Mouse (Mus musculus) thymus, postnatal 14 days (tissue): Measurements from ENCODE around the gene Uprt.

Experiments
- DNase-seq: peaks from one replicate; pipeline ENCODE4 v3.0.0; 2021

Uprt gene

DNA sequence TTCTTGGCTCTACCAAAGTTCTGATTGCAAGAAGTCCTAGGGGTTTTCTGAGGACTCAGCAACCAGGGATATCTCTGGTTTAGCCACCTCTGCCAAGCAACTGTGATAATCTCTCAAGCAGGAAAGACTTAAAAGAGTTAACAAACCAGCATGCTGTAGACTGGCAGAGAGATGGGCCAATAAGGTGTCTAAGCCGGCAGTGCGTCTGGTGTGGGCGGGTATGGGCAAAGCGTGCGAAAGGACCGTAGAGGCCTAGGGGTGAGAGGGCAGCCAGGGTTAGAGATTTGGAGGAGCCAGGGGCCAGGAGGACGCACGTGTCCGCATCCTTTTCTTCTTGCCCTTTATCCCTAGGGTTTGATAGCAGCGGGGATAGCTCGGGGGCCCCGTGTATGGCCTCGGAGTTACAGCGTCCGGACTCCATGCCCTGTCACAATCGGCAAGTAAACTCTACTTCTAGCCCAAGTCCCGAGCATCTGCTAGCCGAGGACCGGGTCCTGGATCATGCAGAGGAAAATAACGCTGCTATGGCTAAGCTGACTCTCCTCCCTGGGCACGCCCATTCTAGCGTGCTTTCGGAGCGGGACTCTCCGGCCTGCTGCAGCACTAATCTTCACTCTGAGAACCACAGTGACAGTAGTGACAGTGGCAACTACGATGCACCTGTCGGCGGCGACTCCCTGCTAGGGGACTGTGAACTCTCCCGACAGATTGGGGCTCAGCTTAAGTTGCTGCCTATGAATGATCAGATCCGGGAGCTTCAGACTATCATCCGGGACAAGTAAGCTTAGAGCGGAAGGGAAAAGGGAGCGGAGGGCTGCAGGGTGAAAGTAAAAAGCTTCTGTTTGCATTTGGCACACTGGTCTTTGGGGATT, at the start of gene Uprt:
Uprt (plus strand) TSS at position 247 of the 872 bp plus-strand sequence.
- DNase-seq, result peak; percentile 83

DNA sequence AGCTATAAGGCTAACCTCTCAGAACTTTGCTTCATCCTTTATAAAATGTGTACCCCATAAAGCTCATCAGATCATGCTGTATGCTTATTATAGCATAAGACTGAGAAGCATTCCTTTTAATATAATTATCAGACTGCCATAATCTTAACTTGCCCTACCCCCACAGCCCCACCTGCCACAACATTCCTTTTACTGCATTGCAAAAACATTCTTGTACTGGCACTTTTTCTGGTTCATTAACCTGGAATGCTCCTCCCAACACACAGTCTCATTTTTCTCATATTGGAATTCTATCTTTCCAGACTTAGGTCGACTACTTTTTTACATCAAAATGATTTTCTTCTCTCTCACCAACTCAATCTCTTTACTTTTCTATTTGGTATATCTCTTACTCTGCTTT, 49.2 kb upstream of the Uprt start:
- no peak for DNase-seq

DNA sequence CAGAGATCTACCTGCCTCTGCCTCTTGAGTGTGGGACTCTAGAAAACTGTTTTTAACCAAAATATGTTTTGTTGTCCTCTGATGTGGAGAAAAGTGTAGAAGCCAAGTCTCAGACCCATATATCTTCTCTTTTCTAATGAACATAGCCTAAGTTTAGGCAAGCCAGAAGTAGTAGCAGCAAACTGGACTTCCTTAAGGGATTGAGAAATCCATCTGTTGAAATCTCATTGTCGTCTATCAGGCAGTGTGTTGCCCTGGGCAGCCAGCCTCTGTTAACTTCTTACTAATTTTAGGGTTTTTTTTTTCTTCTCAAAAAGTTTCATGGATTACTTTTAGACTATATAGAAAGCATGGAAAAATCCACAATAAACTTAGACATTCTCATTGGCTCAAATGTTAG, 30.2 kb upstream of the Uprt start:
- no peak for DNase-seq

DNA sequence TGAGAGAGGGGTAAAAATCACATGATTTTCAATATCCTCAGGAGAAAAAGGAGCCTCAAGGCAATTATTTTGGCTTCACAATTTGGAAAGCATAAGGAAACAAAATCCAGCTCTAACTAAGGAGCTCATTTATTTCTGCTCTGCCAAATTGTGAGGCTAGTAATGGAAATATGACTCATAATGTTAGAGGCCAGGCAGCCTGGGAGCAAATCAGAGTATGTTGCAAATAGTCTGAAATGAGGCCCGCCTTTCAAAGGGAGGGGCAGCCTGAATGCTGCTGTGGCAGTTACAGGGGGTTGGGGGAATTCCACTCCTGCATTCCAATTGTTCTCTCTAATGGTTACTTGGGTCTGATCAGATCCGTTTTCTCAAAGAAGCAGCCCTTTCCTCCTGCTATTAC, 20.9 kb upstream of the Uprt start:
- no peak for DNase-seq

DNA sequence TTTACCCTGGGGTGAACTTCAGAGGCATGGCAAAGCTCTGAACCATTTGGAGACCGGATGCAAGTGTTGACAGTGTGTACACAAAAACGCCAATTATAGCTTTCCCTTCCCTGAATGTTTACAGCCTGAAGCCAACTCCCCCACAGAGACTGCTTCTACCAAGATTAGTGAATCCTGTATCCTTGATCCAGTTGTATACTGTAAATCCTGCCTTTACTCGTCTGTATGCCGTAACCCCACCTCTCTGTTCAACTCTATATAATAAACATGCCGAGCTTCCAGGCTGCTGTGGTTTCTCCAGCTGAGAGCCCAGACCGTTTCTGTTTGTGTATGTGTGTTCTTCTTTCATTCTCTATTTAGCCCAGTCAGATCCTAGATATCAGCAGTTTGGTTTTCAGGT, 18.2 kb upstream of the Uprt start:
- no peak for DNase-seq

DNA sequence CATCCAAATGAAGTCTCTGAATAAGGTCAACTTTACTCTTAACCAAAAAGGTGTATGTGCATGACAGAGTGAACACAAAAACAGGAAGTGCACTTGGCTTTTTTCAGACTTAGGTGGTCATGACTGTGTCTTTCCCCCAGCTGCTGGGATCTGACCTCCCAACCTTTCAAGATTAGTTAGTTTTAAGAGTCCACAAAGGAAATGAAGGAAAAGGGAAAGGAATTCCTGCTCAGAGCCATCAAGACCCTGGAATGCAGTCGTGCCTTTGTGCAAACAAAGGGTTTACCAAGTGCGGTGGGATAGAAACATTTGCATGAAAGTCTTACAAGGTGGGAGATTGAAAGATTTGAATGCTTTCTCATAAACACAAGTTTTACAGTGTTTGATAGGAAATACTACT, 4.6 kb upstream of the Uprt start:
- no peak for DNase-seq

DNA sequence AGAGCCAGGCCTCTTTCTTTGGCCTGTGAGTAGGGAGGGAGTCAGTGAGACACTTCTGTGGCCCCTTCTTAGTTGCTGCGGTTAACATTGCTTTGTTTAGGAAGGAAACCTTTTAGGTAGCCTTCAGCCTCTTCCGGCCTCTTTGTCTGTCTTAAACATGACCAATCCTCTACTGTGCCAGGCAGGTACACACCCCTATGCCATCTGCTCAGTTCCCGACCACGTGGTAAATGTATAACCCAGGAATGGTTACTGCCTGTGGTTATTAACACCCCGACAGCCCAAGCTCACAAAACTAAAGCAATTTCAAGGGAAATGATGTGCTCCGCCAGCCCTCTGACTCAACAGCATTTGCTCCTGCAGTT, 808 bp downstream of the Uprt start:
- DNase-seq, result no peak

DNA sequence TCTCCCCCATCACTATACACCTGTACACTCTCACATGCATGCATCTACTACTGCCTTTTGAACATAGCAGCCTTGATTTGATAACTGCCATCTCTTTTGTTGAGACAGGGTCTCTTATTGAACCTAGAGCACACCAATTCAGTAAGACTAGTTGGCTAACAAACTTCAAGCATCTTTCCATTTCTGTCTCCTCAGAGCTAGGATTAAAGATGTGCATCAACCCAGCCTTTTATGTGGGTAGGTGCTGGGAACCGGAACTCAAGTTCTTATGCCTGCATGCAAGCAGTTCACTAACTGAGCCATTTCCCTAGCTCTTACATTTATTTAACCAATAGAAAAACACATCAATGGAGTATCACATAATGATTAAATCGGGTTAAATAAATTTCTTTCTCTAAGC, 3.0 kb downstream of the Uprt start:
- DNase-seq, result peak; percentile 5

DNA sequence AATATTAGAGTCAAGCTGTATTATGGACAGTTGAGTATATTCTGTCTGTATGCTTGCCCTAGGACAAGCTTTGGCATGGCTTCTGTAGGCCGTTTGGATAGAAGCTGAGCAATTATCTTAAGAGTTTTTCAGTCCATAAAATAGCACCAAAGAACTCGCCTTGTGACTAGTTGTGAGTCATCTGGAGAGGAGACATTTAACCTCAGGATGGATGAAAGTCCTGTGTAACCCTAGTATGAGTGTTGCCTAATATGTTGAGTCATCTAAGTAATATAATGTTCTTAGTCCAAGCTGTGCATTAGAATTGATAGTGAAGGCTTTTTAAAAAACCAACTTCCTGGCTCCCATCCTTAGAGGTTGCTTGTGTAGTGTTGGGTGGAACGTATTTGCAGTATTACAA, 5.4 kb downstream of the Uprt start:
- DNase-seq, result no peak

DNA sequence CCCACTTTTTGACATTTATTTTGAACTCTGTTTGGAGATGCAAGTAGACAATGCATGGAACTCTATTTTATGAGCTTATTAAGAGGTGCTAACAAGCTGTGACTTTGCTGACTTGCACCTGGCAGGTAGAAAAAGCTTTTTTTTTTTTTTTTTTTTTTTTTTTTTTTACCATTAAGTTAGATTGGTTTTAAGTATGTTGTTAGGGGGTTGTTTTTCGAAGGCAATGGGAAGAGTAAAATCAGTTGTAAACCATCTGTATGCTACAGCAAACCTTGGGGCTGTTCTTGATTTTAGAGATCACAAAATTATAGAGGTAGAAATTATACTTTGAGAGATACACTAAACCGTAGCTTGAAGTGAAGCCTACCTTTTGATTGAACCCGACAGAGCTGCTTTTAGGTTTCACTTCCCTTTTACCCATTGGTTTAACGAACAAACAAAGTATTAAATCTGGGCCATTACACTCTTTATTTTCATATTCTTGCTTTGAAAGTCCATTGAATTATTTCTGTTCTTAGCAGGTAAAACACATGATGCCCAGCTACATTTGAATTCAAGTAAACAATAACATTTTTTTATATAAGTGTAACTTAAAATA, 6.4 kb downstream of the Uprt start:
- no peak for DNase-seq

DNA sequence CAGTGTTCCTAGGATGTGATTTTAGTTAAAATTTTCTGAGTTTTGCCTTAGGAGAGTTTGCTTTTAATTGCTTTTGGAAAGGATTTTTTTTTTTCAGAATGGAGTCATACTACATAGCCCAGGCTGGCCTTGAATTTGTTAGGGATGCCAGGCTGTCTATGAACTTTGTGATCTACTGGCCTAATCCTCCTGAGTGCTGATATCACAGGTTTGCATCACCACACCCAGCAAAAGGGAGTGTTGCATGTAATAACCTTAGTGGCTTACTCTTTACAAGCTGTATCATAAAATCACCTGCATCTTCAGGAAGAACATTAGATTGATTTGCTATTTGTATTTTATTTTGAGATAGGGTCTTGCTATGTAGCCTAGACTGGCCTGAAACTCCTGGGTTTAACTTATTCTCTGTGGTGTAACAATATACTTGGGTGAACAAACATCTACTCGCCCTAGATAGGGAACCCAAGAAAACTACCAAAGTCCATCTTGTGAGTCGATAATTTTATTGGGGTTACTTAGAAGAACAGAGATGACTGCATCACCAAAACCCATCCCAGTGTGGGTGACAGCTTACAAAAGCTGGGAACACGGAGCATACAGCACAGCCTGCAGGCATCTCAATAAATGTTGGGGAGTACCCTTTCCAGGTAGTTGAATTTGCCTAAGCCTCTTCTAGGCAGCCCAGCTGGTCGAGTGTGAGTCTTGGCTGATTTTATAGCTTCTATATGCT, 7.2 kb downstream of the Uprt start:
- DNase-seq, result no peak

DNA sequence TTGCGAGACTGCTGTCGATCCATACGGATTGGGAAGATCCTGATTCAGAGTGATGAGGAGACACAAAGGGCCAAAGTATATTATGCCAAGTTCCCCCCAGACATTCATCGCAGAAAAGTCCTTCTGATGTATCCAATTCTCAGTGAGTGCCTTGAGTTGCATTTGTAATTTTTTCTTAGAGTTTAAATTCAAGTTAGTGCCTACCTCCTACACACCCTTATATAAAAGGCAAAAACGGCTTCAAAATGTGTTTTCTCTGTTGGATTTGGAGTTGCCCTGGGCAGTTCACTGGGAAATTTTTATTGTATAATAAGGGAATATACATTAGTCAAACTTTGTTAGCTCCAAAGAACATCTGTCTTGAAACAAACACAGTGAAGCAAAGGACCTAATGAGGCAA, 19.1 kb downstream of the Uprt start:
- DNase-seq, result no peak

DNA sequence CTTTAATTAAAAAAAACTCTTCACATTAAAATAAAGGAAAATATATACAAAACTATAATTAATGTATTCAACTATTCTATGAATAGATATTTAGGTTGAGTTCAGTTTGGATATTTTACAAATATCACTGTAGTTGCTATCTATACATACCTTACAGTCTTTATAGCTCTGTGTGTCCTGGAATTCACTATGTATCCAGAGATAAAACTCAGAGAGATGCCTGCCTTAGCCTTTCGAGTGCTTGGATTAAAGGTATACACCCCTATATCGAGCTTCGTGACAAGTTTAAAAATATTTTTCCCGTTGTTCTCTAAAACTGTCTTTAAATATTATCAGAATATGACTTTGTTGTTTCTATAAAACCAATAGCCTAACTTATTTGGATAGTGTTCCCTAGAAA, 60.0 kb downstream of the Uprt start:
- DNase-seq, result no peak

DNA sequence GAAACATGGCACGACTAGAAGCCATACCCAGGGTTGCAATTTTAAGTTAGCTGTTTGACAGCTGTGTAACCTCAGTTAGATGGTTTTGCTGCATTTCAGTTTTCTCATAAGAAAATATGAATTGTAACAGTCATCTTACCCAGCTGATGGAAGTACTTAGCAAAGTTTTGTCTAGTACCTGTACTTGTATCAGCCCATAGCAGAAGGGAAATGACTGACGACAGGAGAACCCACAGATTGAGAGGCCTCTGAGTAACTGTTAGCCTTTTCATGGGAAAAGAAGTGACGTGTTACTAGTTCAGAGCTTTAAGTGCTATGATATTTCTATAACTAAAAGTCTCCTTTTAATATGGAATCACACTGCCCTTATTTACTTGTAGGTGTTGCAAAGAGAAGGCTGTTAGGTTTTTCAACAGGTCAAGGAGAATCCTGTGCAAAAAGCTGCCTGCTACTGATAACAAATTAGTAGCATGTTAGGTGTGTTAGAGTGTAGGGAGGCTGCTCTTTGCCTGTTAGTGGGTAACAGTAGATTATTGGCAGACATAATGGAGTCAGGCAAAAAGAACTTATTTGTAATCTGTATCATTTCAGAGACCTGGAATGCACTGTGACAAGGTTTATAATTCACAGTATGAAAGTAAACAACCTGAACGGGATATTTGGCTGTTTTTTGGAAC, 61.4 kb downstream of the Uprt start:
- DNase-seq, result no peak

DNA sequence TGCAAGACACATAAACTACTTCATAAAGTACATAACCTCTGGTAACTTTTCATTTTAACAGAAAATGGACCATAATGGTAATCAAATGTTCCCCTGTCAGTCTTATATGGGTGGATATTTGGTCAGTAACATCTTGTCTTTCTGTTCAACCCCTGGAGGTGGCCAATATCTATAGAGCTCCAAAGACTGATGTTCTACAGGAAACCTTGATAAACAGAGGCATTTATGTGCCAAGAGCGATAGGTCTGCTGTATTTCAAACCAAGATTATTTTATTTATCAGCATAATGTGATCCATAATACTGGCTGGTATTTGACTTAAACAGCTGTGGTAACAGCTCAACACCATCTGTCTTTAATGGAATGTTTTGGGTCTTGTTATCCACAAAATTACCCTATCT, 62.7 kb downstream of the Uprt start:
- no peak for DNase-seq
